8 mouse cellular contexts compared by ENCODE assay signal in the genomic region with DNA sequence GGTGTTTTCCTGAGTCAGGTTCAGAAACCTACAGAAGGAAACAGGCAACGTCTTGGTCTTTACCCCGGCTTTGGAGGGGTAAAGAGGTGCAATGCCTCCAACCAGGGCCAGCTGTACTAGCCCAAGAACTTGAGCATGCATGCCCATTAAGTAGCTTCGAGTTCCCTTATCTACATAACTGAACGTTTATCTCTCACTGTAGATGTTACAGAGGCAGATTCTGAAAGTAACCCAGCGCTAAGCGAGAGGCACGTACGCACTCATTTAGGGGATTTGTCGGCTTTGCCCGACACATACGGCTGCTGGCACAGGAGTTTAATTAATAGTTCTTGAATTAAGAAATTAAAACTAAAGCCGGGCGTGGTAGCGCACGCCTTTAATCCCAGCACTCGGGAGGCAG. TPM values are rescaled to one million over a fixed set of nuclear protein-coding genes. Genes with fewer than 3 reads are reported as not detected.
DNase-seq lines count a peak whose midpoint lies in the region; ATAC-seq lines count a peak whose summit lies in the region.

No protein-coding gene starts in this region.

- peak overlapping the region; percentile 62 for H3K4me2 ChIP-seq in forebrain, embryonic 11.5 days (ENCODE audit: low read depth, low read length, severe bottlenecking)
- H3K4me2 ChIP-seq in liver, embryonic 15.5 days = peak overlapping the region; percentile 81

- DNase-seq in A20 (ENCODE audit: low read depth, low spot score) = peak; percentile 78
- no peak for DNase-seq in forebrain, embryonic 11.5 days (ENCODE audit: low spot score)
- no peak for DNase-seq in frontal cortex, postnatal 25 days (ENCODE audit: low spot score in 2 of 2)
- no peak for DNase-seq in thymus, postnatal 25 days
- no peak for DNase-seq in cerebellum, adult 11 months

- 0 out of 2 replicates have a peak overlapping the region, but pooled peaks have one; percentile 83 for H3K27ac ChIP-seq in forebrain, embryonic 11.5 days (ENCODE audit: low read depth, low read length)
- 0 out of 2 replicates have a peak overlapping the region, but pooled peaks have one; percentile 59 for H3K27ac ChIP-seq in liver, embryonic 15.5 days (replicated peaks)

- H3K4me3 ChIP-seq in erythroblast, embryonic 14.5 days (replicated peaks) = peak overlapping the region; percentile 63
- peak overlapping the region; percentile 64 for H3K4me3 ChIP-seq in forebrain, embryonic 11.5 days (ENCODE audit: low read depth, low read length)
- H3K4me3 ChIP-seq in liver, embryonic 15.5 days (replicated peaks) = peak overlapping the region; percentile 68

- peaks cover 18% of the 10 kb centered on the region for H3K4me1 ChIP-seq in erythroblast, embryonic 14.5 days (ENCODE audit: control insufficient read depth)
- H3K4me1 ChIP-seq in forebrain, embryonic 11.5 days (replicated peaks; ENCODE audit: control insufficient read depth, insufficient read depth, low read length) = peaks cover 10% of the 10 kb centered on the region; the same call in 1 of the 2 replicates
- peaks cover 25% of the 10 kb centered on the region for H3K4me1 ChIP-seq in liver, embryonic 15.5 days (replicated peaks)

- H3K9ac ChIP-seq in forebrain, embryonic 11.5 days (ENCODE audit: low read length) = peak overlapping the region; percentile 74
- peak overlapping the region; percentile 51 for H3K9ac ChIP-seq in liver, embryonic 15.5 days

- no peaks in the 10 kb centered on the region for H3K9me3 ChIP-seq in erythroblast, embryonic 14.5 days (ENCODE audit: control insufficient read depth, low read length)
- H3K9me3 ChIP-seq in forebrain, embryonic 11.5 days (ENCODE audit: control insufficient read depth, low read length) = no peaks in the 10 kb centered on the region
- H3K9me3 ChIP-seq in liver, embryonic 15.5 days (replicated peaks) = no peaks in the 10 kb centered on the region

- no peak for ATAC-seq in erythroblast, adult 5-6 weeks (replicated peaks; ENCODE audit: low FRiP score, poor library complexity, severe bottlenecking)
- ATAC-seq in forebrain, embryonic 11.5 days (replicated peaks; ENCODE audit: low FRiP score) = no peak
- ATAC-seq in liver, embryonic 15.5 days (ENCODE audit: insufficient read depth) = no peak

- H3K36me3 ChIP-seq in erythroblast, embryonic 14.5 days (ENCODE audit: control insufficient read depth) = no peaks in the 10 kb centered on the region
- H3K36me3 ChIP-seq in forebrain, embryonic 11.5 days (ENCODE audit: control insufficient read depth, insufficient read depth, low read length) = no peaks in the 10 kb centered on the region
- H3K36me3 ChIP-seq in liver, embryonic 15.5 days (replicated peaks) = no peaks in the 10 kb centered on the region

- WGBS in forebrain, embryonic 11.5 days = 40% methylated on average over 16 of the region's 16 CpGs
- WGBS in liver, embryonic 15.5 days (ENCODE audit: insufficient replicate concordance) = 5% methylated on average over 16 of the region's 16 CpGs

- H3K27me3 ChIP-seq in erythroblast, embryonic 14.5 days (ENCODE audit: control insufficient read depth) = peaks cover 24% of the 10 kb centered on the region
- no peaks in the 10 kb centered on the region for H3K27me3 ChIP-seq in forebrain, embryonic 11.5 days (ENCODE audit: control insufficient read depth, insufficient read depth, low read length)
- H3K27me3 ChIP-seq in liver, embryonic 15.5 days = peaks cover 15% of the 10 kb centered on the region

RNA-seq across cellular contexts. Expression of gene Prpf40b, which starts 0.6 kb away (rescaled TPM):
- polyA plus RNA-seq in erythroblast, embryonic 14.5 days (2012) = 0.31 and 0.32 TPM in 2 replicates
- 2.3 TPM in 1 of 2 replicates, not detected in the other for total RNA-seq in erythroblast, adult 5-6 weeks (2015; ENCODE audit: low replicate concordance)
- total RNA-seq in erythroblast, adult 5-6 weeks (2017; ENCODE audit: low replicate concordance) = 1.4 and 2.0 TPM in 2 replicates
- 62.4 and 69.0 TPM in 2 replicates for polyA plus RNA-seq in forebrain, embryonic 11.5 days (2014; fragmentation: Nextera tagmentation; extraction: Ambion mirVana)
- 6.6 and 8.8 TPM in 2 replicates for polyA plus RNA-seq in liver, embryonic 15.5 days (2015; fragmentation: Nextera tagmentation; extraction: Ambion mirVana)

RNA-seq across cellular contexts. Expression of gene Fam186b, which starts 1.4 kb away (rescaled TPM):
- not detected in 2 replicates for polyA plus RNA-seq in erythroblast, embryonic 14.5 days (2012)
- 0.63 TPM in 1 of 2 replicates, not detected in the other for total RNA-seq in erythroblast, adult 5-6 weeks (2015; ENCODE audit: low replicate concordance)
- total RNA-seq in erythroblast, adult 5-6 weeks (2017; ENCODE audit: low replicate concordance) = not detected in 2 replicates
- 0.15 and 0.36 TPM in 2 replicates for polyA plus RNA-seq in forebrain, embryonic 11.5 days (2014; fragmentation: Nextera tagmentation; extraction: Ambion mirVana)
- not detected in 2 replicates for polyA plus RNA-seq in liver, embryonic 15.5 days (2015; fragmentation: Nextera tagmentation; extraction: Ambion mirVana)

RNA-seq across cellular contexts. Expression of gene Mcrs1, which starts 42.5 kb away (rescaled TPM):
- 9.2 and 12.0 TPM in 2 replicates for polyA plus RNA-seq in erythroblast, embryonic 14.5 days (2012)
- total RNA-seq in erythroblast, adult 5-6 weeks (2015; ENCODE audit: low replicate concordance) = 13.8 and 14.2 TPM in 2 replicates
- total RNA-seq in erythroblast, adult 5-6 weeks (2017; ENCODE audit: low replicate concordance) = 12.5 and 20.0 TPM in 2 replicates
- 194 and 204 TPM in 2 replicates for polyA plus RNA-seq in forebrain, embryonic 11.5 days (2014; fragmentation: Nextera tagmentation; extraction: Ambion mirVana)
- polyA plus RNA-seq in liver, embryonic 15.5 days (2015; fragmentation: Nextera tagmentation; extraction: Ambion mirVana) = 42.8 and 46.2 TPM in 2 replicates
